Mouse (Mus musculus): Measurements from ENCODE around the gene Pom121. TPM values are rescaled to one million over a fixed set of nuclear protein-coding genes. Genes with fewer than 3 reads are reported as not detected.

The Pom121 gene
- polyA plus RNA-seq, 2 experiments = 15.3 to 38.1 TPM

- ATAC-seq (ENCODE audit: low FRiP score, low read depth) (no peak), DNase-seq (ENCODE audit: low spot score) (no peak)
- Histone ChIP-seq H3K9me3 (ENCODE audit: control insufficient read depth, low read length) (no peaks in the 10 kb centered on the region), H3K9ac (ENCODE audit: low read depth, low read length, severe bottlenecking) (no peak overlapping the region), H3K4me3 (replicated peaks; ENCODE audit: low read length) (no peak overlapping the region), H3K27ac (replicated peaks; ENCODE audit: low read depth, low read length) (no peak overlapping the region), H3K27me3 (ENCODE audit: control insufficient read depth, insufficient read depth, low read length) (no peaks in the 10 kb centered on the region), H3K4me2 (replicated peaks; ENCODE audit: low read depth, low read length, severe bottlenecking) (no peak overlapping the region), H3K36me3 (ENCODE audit: control insufficient read depth, insufficient read depth, low read length) (peaks cover 96% of the 10 kb centered on the region), H3K4me1 (ENCODE audit: control insufficient read depth, insufficient read depth, low read length) (no peaks in the 10 kb centered on the region)
- no peak for TF ChIP-seq POLR2A (IDR thresholded peaks at IDR 0.05; ENCODE audit: borderline replicate concordance, extremely low read depth, insufficient read depth, insufficient read length)
- 95% methylated on average over 4 of the region's 4 CpGs for WGBS
Observed at GRCm38 (mm10) chr5:135380681-135381080, 13.7 kb downstream of the Pom121 start.

- no peaks in the 10 kb centered on the region for H3K9me3 ChIP-seq (ENCODE audit: control insufficient read depth, low read length)
- DNase-seq (ENCODE audit: low spot score) (no peak), ATAC-seq (ENCODE audit: low FRiP score, low read depth) (no peak)
- H3K4me1 ChIP-seq (ENCODE audit: control insufficient read depth, insufficient read depth, low read length) = no peaks in the 10 kb centered on the region
- H3K36me3 ChIP-seq (ENCODE audit: control insufficient read depth, insufficient read depth, low read length) = peaks cover 88% of the 10 kb centered on the region
- H3K4me2 ChIP-seq (replicated peaks; ENCODE audit: low read depth, low read length, severe bottlenecking) = no peak overlapping the region
- H3K9ac ChIP-seq (ENCODE audit: low read depth, low read length, severe bottlenecking) = no peak overlapping the region
- H3K27me3 ChIP-seq (ENCODE audit: control insufficient read depth, insufficient read depth, low read length) = no peaks in the 10 kb centered on the region
- 53% methylated on average over 2 of the region's 2 CpGs for WGBS
- no peak overlapping the region for H3K27ac ChIP-seq (replicated peaks; ENCODE audit: low read depth, low read length)
- no peak for TF ChIP-seq POLR2A (IDR thresholded peaks at IDR 0.05; ENCODE audit: borderline replicate concordance, extremely low read depth, insufficient read depth, insufficient read length)
- H3K4me3 ChIP-seq (replicated peaks; ENCODE audit: low read length) = no peak overlapping the region
Observed at GRCm38 (mm10) chr5:135376341-135376740, 18.0 kb downstream of the Pom121 start.

GRCm38 (mm10) chr5:135375167-135375566 lies 19.2 kb downstream of the Pom121 start:
- H3K4me3 ChIP-seq (replicated peaks; ENCODE audit: low read length) = no peak overlapping the region
- H3K27ac ChIP-seq (replicated peaks; ENCODE audit: low read depth, low read length) = no peak overlapping the region
- H3K4me1 ChIP-seq (ENCODE audit: control insufficient read depth, insufficient read depth, low read length) = peaks cover 7% of the 10 kb centered on the region; the same call in 1 of the 2 replicates
- 70% methylated on average over 8 of the region's 8 CpGs for WGBS
- no peak for TF ChIP-seq POLR2A (IDR thresholded peaks at IDR 0.05; ENCODE audit: borderline replicate concordance, extremely low read depth, insufficient read depth, insufficient read length)
- no peak overlapping the region for H3K4me2 ChIP-seq (replicated peaks; ENCODE audit: low read depth, low read length, severe bottlenecking)
- H3K27me3 ChIP-seq (ENCODE audit: control insufficient read depth, insufficient read depth, low read length) = no peaks in the 10 kb centered on the region
- no peak for DNase-seq (ENCODE audit: low spot score)
- H3K9me3 ChIP-seq (ENCODE audit: control insufficient read depth, low read length) = no peaks in the 10 kb centered on the region
- no peak for ATAC-seq (ENCODE audit: low FRiP score, low read depth)
- H3K36me3 ChIP-seq (ENCODE audit: control insufficient read depth, insufficient read depth, low read length) = peaks cover 77% of the 10 kb centered on the region
- H3K9ac ChIP-seq (ENCODE audit: low read depth, low read length, severe bottlenecking) = no peak overlapping the region

- H3K27ac ChIP-seq (replicated peaks; ENCODE audit: low read depth, low read length) = no peak overlapping the region
- peaks cover 11% of the 10 kb centered on the region; the same call in 1 of the 2 replicates for H3K4me1 ChIP-seq (ENCODE audit: control insufficient read depth, insufficient read depth, low read length)
- no peak overlapping the region for H3K9ac ChIP-seq (ENCODE audit: low read depth, low read length, severe bottlenecking)
- no peak overlapping the region for H3K4me2 ChIP-seq (replicated peaks; ENCODE audit: low read depth, low read length, severe bottlenecking)
- DNase-seq (ENCODE audit: low spot score) = no peak
- WGBS = 94% methylated on average over 5 of the region's 5 CpGs
- no peak overlapping the region for H3K4me3 ChIP-seq (replicated peaks; ENCODE audit: low read length)
- no peaks in the 10 kb centered on the region for H3K27me3 ChIP-seq (ENCODE audit: control insufficient read depth, insufficient read depth, low read length)
- H3K9me3 ChIP-seq (ENCODE audit: control insufficient read depth, low read length) = no peaks in the 10 kb centered on the region
- no peak for ATAC-seq (ENCODE audit: low FRiP score, low read depth)
- peaks cover 62% of the 10 kb centered on the region for H3K36me3 ChIP-seq (ENCODE audit: control insufficient read depth, insufficient read depth, low read length)
- TF ChIP-seq POLR2A (IDR thresholded peaks at IDR 0.05; ENCODE audit: borderline replicate concordance, extremely low read depth, insufficient read depth, insufficient read length) = no peak
Observed at GRCm38 (mm10) chr5:135373601-135374000, 20.7 kb downstream of the Pom121 start.

- H3K4me3 ChIP-seq (replicated peaks; ENCODE audit: low read length) = no peak overlapping the region
- no peak for DNase-seq (ENCODE audit: low spot score)
Observed at GRCm38 (mm10) chr5:135371195-135371594, 23.2 kb downstream of the Pom121 start.

More at GRCm38 (mm10) chr5:135371195-135371594, 23.2 kb downstream of the Pom121 start:
- Histone ChIP-seq H3K9me3 (ENCODE audit: control insufficient read depth, low read length) (no peaks in the 10 kb centered on the region), H3K4me2 (replicated peaks; ENCODE audit: low read depth, low read length, severe bottlenecking) (no peak overlapping the region; the same call in 1 of the 2 replicates), H3K4me1 (ENCODE audit: control insufficient read depth, insufficient read depth, low read length) (peaks cover 11% of the 10 kb centered on the region; the same call in 1 of the 2 replicates), H3K36me3 (ENCODE audit: control insufficient read depth, insufficient read depth, low read length) (peaks cover 40% of the 10 kb centered on the region), H3K9ac (ENCODE audit: low read depth, low read length, severe bottlenecking) (no peak overlapping the region), H3K27ac (replicated peaks; ENCODE audit: low read depth, low read length) (no peak overlapping the region), H3K27me3 (ENCODE audit: control insufficient read depth, insufficient read depth, low read length) (no peaks in the 10 kb centered on the region)
- TF ChIP-seq POLR2A (IDR thresholded peaks at IDR 0.05; ENCODE audit: borderline replicate concordance, extremely low read depth, insufficient read depth, insufficient read length) = no peak
- ATAC-seq (ENCODE audit: low FRiP score, low read depth) = no peak
- 91% methylated on average over 13 of the region's 13 CpGs for WGBS

Data from limb, embryonic 14.5 days (tissue).